Mouse (Mus musculus) urinary bladder, postnatal 36 days (tissue): ENCODE data around the gene Reln.

Experiments used
- DNase-seq, 2 experiments: peaks; one replicate each; pipeline ENCODE4 v3.0.0; 2022; ENCODE audit warnings: low spot score in 2 of 2, mixed read lengths in 1 of 2

The Reln gene

DNA sequence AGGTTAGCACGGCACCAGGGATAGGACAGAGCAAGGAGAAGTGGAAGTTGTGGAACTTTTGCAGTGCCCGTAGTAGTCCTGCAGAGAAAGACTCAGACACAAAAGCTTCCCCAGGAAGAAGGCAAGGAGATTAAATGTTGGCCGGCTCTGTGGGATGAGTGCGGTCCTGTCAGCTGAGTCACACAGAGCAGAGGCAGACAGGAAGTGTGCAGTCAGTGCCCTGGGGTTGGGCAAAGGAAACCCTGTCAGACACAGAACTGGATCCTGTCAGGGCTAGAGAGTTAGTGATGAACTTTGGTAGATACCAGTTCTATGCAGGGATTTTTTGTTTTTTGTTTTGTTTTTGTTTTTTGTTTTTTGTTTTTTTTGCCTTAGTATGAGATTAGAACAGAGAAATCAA lies 120.0 kb downstream of the Reln start:
- DNase-seq, result no peak

DNA sequence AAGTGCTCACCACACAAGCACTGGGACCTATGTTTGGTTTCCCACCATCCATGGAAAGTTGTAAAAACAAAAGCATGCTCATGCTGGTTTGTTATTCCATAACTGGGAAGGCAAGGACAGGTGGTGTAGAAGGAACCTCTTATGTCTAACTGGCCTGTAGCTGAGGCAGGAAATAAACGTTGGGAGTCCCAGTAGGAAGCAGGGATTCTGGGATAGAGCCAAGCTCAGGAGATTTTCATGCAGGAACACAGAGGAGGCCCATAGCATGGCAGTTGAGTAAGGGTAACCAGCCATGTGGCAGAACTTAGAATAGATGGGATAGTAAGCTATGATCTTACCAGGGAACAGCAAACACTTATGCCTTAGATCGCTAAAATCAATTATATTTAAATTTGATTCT lies 120.6 kb downstream of the Reln start:
- no peak for DNase-seq

DNA sequence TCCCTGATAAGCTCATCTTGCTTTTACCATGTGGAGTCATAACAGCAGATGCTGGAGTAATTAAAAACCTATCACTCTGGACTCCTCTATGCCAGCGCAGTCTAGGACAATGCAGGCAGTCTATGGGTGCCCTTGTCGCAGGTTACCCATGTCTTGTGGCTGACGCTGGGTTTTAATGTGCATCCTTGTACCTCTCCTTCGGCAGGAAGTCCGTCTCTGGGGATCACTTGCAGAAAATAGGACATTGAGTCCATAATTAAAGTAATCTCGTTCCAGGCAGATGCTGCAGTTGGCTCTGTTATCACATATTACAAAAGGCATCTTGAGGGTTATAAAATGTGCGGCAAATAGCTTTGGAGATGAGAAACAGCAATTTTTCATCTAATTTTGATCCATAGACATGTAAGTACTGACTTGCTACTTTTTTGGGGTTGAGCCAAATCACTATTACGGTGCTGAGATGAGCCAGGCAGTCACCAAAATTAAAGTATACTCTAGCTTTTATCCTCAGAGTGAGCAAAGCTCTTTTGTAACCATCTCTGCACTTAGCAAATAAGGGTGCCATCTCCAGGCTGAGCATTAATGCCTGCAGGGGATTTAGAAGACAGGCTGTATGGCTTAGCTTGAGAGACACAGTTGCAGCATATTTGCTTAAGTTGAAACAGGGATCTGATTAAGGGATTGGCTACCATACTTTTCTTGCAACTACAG lies 136.0 kb downstream of the Reln start:
- DNase-seq, result no peak

DNA sequence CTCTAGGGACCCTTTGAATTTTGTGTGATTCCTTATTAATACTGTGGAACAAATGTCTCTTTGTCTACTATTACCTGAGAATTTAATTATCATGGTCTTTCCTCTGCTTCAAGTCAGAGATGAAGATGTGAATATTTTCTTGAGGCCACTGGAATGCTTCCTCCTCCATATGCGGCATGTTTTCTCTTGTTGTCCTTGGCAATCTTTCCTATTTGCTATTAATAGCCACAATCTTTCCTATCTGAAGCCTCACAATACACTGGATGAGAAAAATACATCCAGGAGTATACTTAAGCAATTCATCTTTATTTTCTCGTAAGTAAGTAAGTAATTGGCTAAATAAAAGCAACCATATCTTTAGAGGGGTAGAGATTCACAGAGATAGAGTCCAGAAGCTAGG lies 146.6 kb downstream of the Reln start:
- DNase-seq, result no peak

DNA sequence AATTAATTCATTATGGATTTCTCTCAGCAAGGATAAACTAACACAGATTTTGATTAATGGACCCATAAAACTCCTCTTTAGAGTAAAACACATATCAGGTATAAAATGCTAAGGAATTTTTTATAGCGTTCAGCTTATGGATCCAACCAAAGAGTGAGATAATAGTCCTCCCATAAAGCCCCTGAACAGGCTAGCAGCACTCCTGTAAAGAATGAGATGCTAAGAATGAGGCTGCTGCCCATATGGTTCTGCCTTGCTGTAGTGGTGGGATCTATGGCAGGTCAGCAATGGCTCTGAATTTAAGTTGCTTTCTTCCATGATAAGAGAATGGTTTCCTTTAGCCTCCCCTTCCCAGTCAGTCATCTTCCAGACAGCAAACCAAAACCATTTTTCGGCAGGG lies 147.6 kb downstream of the Reln start:
- no peak for DNase-seq

DNA sequence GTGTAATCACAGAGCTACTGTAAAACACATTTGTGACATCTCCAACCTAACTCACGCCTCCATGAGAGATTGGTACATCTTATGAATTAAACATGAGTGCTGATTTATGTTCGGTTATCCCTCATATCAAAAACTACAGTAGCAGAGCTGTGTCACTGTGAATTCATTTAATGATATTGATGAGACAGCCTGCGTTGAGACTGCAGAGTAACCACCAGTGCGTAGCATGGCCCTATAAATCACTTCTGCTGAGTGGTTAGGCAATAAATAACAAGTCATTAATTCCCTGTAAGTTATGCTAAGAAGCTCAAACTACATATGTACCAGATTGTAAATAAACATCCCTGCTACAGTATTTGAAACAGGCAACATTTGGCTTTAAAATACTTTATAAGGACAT lies 148.0 kb downstream of the Reln start:
- DNase-seq, result no peak

DNA sequence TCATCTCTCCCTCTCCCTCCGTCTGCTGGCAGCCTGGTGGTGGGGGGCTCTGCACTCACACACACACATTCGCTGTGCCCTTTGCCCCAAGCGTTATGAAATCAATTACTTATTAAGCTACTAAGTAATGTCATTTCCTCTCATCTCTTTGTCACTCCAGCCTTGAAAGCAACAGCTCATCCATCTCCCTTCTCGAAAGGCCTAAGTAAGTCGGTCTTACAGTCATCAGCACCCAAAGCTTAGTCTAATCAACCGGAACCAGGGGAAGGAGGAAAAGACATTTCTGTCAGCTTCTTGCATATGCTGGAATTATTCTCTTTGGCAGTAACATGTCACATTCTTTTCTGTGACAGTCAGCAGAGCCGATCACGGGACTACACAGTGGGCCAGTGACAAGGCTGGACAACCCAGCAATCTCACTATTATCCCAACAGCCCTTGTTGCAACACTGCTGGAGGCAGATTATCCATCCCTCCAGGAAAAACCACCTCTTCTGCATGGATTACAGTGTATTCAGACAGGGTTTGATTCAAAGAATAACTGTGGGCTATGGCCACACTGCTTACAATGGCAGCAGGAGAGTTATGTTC lies 149.1 kb downstream of the Reln start:
- DNase-seq, result no peak

DNA sequence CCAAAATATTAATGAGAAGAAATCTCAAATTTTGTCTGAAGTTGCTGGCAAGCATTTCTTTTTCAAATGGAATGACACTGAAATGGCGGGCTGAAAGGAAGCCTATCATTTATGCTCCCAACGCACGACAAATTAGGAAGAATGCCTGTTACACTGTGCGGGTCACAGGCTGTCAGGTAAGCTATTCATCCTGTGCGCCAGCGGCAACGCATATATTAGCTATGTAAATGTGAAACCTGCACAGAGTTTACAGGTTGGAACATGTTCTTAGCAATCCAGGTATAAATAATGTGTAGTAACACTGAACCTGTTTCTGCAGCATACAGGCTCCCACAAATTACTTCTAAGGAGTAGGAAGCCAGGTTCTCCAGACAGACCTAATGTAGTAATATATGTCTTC lies 152.7 kb downstream of the Reln start:
- no peak for DNase-seq

DNA sequence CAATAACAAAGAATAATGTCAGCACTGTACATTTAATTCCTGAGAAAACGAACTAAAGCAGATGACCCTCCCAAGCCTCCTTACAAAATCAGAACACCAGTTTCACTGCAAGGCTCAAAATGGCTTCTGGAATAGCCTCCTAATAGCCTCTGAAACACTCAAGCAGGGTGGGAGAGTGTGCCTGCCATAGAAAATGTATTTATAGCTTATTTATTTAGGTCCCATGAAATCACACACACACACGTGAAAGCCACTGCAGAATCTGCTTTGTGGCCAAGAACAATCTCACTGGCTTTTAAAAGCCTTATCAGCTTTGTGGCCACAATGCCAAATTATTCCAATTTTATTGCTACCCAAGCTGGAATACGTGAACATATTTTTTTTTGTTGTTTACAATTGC lies 154.2 kb downstream of the Reln start:
- no peak for DNase-seq

DNA sequence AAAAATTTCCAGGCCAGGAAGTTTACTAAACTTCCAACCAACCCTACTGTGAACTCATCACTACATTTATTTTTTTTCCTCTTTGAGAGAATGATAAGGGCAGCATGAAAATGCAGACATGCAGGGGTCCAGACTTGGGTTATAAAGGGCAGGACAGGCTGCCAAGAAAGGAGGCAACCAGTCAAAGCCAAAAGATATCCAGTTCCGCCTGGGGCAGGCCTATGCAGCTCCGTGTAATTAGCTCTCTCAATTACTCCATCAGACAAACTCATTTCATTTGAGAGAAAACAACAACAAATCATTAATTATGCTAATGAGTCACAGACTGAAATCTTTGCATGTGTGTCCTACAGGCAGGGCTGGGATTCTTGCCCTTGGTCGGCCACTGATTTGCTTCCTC lies 156.9 kb downstream of the Reln start:
- no peak for DNase-seq

DNA sequence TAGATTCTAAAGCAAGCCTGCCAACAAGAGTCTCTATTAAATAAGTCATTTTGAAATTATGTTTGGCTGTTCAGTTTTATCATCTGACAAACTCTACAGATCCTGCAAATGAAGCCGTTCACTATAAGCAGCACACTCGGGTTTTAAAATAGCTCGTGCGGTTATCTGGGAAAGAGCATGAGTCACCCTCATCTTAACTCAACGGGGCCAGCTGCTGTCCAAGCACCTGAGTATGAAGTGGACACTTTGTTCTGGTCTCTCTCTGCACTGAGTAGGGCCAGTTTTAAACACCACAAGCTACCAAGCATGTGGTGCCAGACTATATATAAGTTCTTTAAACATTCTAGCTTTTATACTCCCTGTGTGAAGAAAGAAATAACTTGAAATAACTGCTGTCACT lies 168.0 kb downstream of the Reln start:
- no peak for DNase-seq

DNA sequence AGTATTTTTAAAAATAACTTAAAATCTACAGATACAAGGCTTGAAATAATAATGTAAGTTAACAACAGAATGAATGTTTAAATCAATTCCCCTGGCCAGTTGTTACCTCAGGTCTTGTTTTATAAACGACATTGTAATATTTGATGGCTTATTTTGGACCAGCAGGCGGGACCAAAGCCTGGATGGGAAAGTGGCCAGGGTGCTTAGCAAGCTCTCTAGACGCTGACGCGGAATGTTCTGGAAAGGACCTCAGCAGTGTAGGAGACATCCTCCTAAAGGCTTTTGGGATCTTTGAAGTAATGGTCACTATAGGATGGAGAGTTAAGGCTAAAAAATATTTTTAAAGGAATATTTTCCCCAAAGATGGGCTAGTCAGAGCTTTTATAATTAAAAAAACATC lies 173.2 kb downstream of the Reln start:
- DNase-seq, result no peak

DNA sequence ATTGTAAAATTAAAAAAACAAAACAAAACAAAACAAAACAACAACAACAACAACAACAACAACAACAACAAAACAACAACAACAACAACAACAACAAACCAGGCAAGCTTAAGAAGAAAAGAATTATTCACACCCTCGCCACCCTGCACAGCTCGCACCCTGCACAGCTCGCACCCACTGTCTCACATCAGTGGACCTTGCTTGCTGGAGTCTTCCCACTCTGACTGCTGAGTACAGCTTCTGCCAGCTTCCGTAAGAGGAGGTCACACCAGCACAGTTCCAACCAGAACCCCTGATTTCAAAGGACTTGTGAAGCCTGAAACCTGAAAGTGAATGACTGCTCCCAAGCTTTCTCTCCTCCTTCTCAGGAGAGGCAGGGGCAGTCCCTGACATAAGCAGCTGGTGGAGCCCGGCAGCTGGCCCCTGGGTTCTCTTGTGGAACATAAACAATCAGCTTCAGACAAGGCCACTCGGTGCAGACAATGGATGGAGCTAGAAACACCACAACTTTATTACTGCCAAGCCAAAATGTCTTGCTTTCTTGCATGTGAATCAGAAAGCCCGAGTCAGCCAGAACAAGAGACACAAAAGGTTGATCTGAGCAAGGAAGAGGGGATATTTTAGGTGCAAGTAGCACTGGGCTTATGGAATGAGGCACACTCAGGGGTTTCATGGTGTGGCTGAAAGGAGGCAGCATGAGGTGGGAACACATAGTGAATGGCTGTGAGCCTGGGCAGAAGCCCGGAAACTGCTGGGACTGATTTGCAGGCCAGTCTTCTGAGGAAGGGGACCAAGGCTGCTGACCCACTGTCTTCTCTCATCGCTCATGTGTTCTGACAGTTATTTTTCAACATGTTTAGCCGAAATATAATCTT lies 180.2 kb downstream of the Reln start:
- no peak for DNase-seq

DNA sequence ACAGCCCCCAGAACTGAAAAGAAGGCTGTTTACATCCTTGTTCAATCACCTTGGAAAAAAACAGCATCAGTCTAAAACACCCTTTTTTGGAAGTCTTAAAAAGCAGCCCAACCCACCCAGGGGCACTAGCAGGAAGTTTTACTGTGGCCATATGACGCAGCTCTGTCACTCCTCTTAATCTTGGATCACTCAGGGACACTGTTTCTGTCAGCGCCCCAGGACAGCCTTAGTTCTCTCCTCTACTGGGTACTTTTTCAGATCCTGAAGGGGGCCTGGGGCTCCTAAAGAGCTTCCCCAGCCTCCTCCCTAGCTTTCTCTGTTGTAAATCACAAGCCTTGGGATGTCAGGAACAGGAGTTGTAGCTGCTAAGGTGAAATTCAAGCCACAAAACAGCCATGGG lies 183.6 kb downstream of the Reln start:
- no peak for DNase-seq

DNA sequence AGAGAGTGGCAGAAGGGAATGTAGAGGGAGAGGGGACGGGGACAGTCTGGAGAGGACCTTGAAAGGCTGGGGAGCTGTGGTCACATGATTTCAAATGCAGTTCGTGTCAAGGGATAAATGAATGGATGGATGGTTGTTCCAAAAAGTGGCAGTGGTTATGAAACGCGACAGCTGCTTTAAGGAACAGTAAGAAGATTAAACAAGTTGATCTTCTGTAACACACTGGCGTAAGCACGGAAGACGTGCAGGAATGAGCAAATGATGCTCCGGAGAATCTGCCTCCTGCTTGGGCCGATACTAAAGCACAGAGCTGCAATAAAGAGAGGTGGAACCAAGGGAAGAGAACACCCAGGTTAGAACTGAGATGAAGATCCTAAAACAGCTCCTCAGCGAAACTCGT lies 185.7 kb downstream of the Reln start:
- DNase-seq, result no peak

DNA sequence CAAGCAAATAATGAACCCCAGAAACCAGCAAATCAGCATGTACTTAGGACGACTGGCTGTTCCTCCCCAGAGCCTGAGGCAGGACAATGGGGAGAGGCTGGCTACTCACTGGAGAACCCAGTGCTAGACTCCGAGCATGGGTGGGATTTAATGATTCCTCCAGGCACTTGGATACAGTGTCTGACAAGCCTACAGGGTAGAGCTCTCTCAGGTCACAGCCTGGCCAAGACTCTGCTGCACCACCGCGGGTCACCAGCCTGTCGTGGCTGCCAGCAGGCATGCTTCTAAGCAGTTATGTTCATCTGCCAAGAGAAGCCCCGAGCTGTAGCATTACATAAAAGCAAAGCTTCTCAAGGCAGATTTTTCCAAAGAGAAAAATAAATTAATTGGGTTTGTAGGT lies 190.9 kb downstream of the Reln start:
- no peak for DNase-seq

DNA sequence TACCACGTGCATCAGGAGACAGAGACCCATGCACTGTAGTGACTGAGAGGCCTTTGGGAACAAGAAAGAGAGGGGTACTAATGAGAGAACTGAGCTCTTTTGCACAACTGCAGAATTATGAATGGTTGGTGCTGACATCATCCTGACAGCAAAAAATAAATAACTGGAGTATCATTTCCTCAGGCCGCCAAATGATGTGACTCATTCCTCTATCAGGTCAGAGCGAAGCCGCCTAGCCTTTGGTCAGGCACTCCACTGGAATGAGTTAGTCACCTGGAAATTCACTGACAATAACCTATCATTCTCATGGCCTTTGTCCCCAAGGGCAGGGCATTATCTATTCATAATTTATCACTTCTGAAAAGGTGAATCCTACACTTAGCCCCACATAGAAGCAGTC lies 202.7 kb downstream of the Reln start:
- DNase-seq, result no peak

DNA sequence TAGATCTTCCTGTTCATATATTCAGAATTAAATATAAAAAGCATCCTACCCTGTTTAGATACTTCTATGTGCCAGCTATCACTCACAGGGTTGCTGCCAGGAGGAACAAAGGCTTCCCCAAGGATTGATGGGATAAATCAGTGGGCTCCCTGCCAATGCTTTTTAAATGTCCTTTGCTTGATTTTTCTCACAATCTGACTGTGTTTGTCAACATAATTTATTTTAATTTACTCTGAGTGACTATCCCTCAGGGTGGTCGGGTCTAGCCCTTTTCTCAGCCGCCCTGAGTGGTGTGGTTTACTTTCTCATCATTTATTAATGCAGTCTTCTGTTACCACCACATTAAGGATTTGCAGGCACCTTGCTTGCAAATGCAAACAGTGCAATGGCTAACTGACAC lies 205.5 kb downstream of the Reln start:
- no peak for DNase-seq

DNA sequence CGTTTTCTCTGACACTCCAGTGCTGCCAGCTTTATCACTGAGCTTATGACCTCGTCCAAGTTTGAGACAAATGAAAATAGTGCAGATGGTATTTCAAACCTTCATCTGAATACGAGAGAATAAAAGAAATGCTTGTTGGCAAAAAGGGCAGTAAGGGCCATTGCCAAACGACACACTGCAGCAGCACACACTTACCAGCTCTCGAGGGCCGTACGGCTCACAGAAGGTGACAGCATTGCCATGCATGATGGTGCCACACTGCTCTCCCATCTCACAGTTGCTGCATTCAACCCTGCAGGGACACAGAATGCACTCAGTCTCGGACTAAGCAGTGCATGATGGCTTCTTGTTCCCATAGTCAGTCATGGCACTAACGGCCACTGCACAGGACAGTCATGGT lies 210.1 kb downstream of the Reln start:
- no peak for DNase-seq

DNA sequence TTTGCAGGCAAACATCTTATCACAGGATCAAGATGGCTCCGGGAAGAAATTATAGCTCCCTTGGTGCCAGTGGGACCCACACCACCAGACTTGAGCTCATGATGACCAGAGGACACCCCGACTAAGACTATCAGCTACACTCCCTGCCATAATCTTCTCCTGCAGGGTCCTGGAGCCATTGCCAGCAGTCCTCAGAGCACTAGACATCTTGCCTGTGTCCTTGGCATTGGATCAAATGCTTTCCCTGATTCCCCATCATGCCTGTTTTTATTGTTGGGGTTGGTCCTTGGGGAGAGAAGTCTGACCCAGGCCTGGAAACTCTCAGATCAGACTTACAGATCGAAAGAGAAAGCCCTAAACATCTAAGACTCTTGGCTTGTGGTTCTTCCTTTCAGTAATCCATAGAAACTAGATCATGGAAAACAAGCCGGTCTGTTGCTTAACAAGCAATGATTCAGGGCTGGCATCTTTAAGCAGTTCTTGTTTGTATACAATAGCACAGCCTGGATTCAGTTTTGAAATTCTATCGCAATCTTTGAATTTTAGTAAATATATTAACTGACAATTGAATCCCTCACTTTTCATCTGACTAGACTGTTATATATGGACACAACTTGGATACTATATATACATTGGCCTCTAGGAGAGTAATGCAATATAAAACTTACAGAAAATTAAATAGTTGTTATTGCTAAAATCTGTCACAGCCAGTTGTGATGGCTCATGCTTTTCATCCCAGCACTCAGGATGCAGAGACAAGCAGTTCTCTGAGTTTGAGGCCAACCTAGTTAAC lies 212.6 kb downstream of the Reln start:
- no peak for DNase-seq

DNA sequence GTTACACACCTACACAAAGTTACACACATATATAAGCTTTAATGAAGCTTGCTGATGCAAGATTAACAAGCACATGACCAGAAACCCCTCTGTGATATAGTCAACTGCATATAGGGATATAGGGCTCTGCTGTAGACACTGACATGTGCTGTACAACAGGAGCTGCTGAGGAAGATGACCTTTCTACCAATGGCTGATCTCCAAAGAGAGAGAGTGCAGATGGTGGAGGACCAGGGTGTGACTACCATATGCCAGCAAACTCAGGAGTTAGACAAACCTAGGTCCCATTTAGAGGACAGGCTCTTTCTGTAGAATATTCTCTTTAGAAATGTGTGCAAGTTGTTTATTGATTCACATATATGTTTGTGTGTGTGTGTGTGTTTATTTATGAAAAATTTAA lies 216.9 kb downstream of the Reln start:
- DNase-seq, result no peak

DNA sequence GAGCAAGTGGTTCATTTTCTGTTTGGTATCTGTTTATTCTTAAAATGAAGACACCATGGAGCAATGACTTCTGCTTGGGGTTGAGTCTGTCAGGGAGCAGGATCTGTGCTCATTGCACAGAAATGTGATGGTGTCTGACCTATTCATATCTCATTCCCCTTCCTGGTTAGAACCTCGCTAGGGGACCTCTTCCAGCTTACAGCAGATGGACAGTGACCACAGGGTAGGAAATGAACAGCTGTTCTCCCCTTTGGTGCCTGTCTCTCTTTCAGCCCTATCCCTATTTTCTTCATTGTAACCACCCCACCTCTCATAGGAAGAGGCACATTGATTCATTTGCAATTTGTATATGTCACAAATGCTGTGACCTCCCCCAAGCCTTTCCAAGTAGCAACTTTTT lies 225.2 kb downstream of the Reln start:
- DNase-seq, result no peak
